Mouse (Mus musculus) heart, embryonic 12.5 days (tissue): ENCODE data around the gene Ppdpf. TPM values are rescaled to one million over a fixed set of nuclear protein-coding genes. Genes with fewer than 3 reads are reported as not detected.

Experiments
- ATAC-seq: fragments of 200-750 bp; cut with Nextera tagmentation; 2 replicates; pipeline ENCODE4 v1.8.0; 2017; ENCODE audit warnings: moderate TSS enrichment, moderate library complexity; ENCODE audit not compliant: insufficient number of reproducible peaks, low FRiP score
- H3K27ac ChIP-seq: fragments of 300-500 bp; sonication (generic); 2 replicates; pipeline ENCODE4 v1.5.1; 2016; ENCODE audit warnings: mild to moderate bottlenecking, moderate library complexity; ENCODE audit not compliant: poor library complexity, severe bottlenecking
- H3K27me3 ChIP-seq: fragments of 300-500 bp; sonication (generic); replicated peaks from 2 replicates; pipeline ENCODE4 v1.6.1; 2016; ENCODE audit warnings: mild to moderate bottlenecking, moderate library complexity
- H3K36me3 ChIP-seq: fragments of 300-500 bp; sonication (generic); 2 replicates; pipeline ENCODE4 v1.6.1; 2016; ENCODE audit warnings: mild to moderate bottlenecking, moderate library complexity
- H3K4me1 ChIP-seq: fragments of 300-500 bp; sonication (generic); replicated peaks from 2 replicates; pipeline ENCODE4 v1.6.1; 2016; ENCODE audit warnings: mild to moderate bottlenecking
- H3K4me2 ChIP-seq: fragments of 300-500 bp; sonication (generic); 2 replicates; pipeline ENCODE4 v1.6.1; 2016; ENCODE audit warnings: mild to moderate bottlenecking, moderate library complexity
- H3K4me3 ChIP-seq: fragments of 300-500 bp; sonication (generic); 2 replicates; pipeline ENCODE4 v1.5.1; 2016; ENCODE audit warnings: mild to moderate bottlenecking
- H3K9ac ChIP-seq: fragments of 300-500 bp; sonication (generic); 2 replicates; pipeline ENCODE4 v1.6.1; 2016; ENCODE audit warnings: mild to moderate bottlenecking, moderate library complexity
- H3K9me3 ChIP-seq: fragments of 300-500 bp; sonication (generic); replicated peaks from 2 replicates; pipeline ENCODE4 v1.6.1; 2016; ENCODE audit warnings: mild to moderate bottlenecking, moderate library complexity
- WGBS: fragments of 180-500 bp; shearing (Covaris S2); methylation state at CpG from one replicate; pipeline ENCODE4 v1.1.7; 2016; 5-methylcytosine and 5-hydroxymethylcytosine counted together
- polyA plus RNA-seq: library from polyadenylated mRNA; unstranded; fragments of >200 nt; fragmentation: Nextera tagmentation; extraction: Ambion mirVana; gene quantifications from 2 replicates; pipeline ENCODE4 v1.2.1, GENCODE M21; 2016

Ppdpf gene
- polyA plus RNA-seq, 1 experiment from 2014 or later = 174 TPM

DNA sequence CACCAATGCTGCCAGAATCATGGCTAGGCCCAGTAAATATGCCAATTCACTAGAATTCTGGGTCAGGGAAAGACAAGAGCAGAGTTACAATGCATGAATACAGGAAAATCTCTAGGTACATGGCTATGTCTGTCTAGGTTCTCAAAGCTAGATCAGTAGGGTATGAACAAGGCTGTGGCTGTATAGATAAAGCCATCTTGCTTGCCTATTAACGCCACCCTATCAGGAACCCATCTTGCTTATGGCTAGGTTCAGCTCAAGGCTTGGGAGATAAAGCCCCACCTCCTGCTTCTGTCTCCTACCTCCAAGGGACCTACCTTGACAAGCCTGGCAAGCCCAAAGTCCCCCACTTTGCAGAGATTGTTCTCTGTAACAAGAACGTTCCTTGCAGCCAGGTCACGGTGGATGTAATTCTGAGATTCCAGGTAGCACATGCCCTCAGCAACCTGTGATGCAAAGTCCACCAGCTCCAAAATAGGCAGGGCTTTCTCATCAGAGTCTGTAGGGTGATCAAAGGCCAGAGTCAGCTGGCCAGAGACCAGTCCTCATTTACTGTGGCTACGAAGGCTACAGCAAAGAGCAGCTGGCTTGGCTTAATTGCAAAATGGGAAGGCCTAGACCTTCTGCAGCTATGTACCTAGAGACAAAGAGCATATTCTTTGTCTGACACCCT, 9.7 kb downstream of the Ppdpf start:
- ATAC-seq = no peak
- H3K36me3 ChIP-seq = no peaks in the 10 kb centered on the region
- no peak overlapping the region for H3K4me3 ChIP-seq
- peaks cover 25% of the 10 kb centered on the region for H3K27me3 ChIP-seq
- H3K4me1 ChIP-seq = no peaks in the 10 kb centered on the region
- no peaks in the 10 kb centered on the region for H3K9me3 ChIP-seq
- 78% methylated on average over 4 of the region's 4 CpGs for WGBS
- H3K4me2 ChIP-seq = no peak overlapping the region
- no peak overlapping the region for H3K9ac ChIP-seq
- H3K27ac ChIP-seq = no peak overlapping the region

DNA sequence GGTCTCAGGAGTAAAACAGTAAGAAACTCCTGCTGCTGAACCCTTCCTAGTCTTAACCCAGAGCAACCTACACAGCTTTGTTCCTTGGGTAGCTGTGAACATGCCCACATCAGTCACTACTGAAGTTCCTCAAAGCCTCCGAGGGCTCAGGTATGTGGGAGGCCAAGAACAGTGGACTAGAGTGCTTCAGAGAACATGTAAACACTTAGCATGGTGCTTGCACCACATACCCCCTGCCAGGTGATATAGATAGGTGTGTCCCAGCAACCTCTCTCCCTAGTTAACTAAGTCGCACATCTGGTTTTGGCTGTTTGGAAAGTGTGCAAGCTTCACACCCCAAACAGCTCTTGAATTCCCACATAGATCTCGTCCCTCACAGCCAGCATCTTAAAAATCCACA, 14.6 kb downstream of the Ppdpf start:
- ATAC-seq = no peak
- Histone ChIP-seq H3K9me3 (no peaks in the 10 kb centered on the region), H3K4me1 (no peaks in the 10 kb centered on the region), H3K9ac (no peak overlapping the region), H3K27me3 (peaks cover 35% of the 10 kb centered on the region), H3K4me3 (no peak overlapping the region), H3K4me2 (no peak overlapping the region), H3K27ac (no peak overlapping the region), H3K36me3 (no peaks in the 10 kb centered on the region)
- 59% methylated on average over 3 of the region's 3 CpGs for WGBS

- peaks cover 35% of the 10 kb centered on the region for H3K27me3 ChIP-seq
Observed at GRCm38 (mm10) chr2:181202422-181202821, 15.4 kb downstream of the Ppdpf start, which contains the start of gene Ptk6. Gene Ptk6 (minus strand): TSS chr2:181202789.

DNA sequence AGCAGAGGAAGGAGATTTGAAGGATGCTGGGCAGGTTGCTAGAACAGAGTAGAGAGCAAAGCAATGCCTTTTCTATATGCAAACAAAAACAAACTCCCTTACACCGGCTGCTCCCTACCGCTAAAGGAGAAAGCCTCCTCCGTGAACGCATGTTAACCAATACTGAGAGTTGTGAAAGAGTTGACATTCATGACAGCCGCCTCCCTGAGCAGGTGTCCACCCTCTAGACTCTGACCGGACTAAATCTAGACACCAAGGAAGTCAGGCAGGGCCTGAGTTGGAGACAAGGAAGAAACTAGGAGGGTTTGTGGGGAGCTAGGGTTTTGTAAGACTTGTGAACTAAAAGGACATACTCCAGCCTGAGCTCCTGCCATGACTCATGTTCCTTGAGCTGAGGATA, 15.8 kb downstream of the Ppdpf start:
- H3K9me3 ChIP-seq = no peaks in the 10 kb centered on the region
- H3K4me2 ChIP-seq = no peak overlapping the region
- H3K27ac ChIP-seq = no peak overlapping the region
- peaks cover 39% of the 10 kb centered on the region for H3K27me3 ChIP-seq
- H3K4me3 ChIP-seq = no peak overlapping the region
- H3K4me1 ChIP-seq = no peaks in the 10 kb centered on the region
- H3K9ac ChIP-seq = no peak overlapping the region
- no peaks in the 10 kb centered on the region for H3K36me3 ChIP-seq
- WGBS = 75% methylated on average over 6 of the region's 6 CpGs
- no peak for ATAC-seq

More at GRCm38 (mm10) chr2:181202422-181202821, 15.4 kb downstream of the Ppdpf start, which contains the start of gene Ptk6:
- H3K36me3 ChIP-seq = no peaks in the 10 kb centered on the region
- no peaks in the 10 kb centered on the region for H3K9me3 ChIP-seq
- no peak for ATAC-seq
- 85% methylated on average over 3 of the region's 3 CpGs for WGBS
- H3K4me1 ChIP-seq = no peaks in the 10 kb centered on the region
- H3K27ac ChIP-seq = no peak within 1 kb of the TSS
- H3K9ac ChIP-seq = no peak within 1 kb of the TSS
- no peak within 1 kb of the TSS for H3K4me2 ChIP-seq
- H3K4me3 ChIP-seq = no peak within 1 kb of the TSS

- H3K9ac ChIP-seq = no peak overlapping the region
- H3K27me3 ChIP-seq = peaks cover 48% of the 10 kb centered on the region
- no peak overlapping the region for H3K4me2 ChIP-seq
- H3K36me3 ChIP-seq = no peaks in the 10 kb centered on the region
- 0 out of 2 replicates have a peak, but pooled peaks have one; percentile 16 for ATAC-seq
- WGBS = 66% methylated on average over 5 of the region's 5 CpGs
- H3K27ac ChIP-seq = no peak overlapping the region
- H3K4me3 ChIP-seq = no peak overlapping the region
- no peaks in the 10 kb centered on the region for H3K4me1 ChIP-seq
- no peaks in the 10 kb centered on the region for H3K9me3 ChIP-seq
Observed at GRCm38 (mm10) chr2:181205678-181206077, 18.6 kb downstream of the Ppdpf start.

DNA sequence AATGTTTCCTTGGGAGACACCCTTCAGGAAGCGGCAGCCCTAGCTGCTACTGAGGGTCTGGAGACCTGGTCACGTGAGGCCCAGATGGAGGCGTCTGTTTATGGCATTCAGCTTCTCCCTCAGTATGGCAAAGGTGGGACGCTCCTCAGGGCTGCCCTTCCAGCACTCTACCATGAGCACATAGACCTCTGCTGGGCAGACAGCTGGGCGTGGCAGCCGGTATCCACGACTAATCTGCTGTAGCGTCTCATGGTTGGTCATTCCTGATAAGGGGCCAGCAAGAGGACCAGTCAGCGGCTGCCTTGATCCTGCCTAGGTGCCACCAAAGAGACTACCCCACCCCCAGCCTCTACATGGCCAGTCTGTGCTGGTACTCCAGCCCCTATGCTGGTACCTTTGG, 19.1 kb downstream of the Ppdpf start:
- peak; percentile 57; the same call in 1 of the 2 replicates for ATAC-seq
- Histone ChIP-seq H3K27ac (no peak overlapping the region), H3K27me3 (peaks cover 50% of the 10 kb centered on the region), H3K9ac (no peak overlapping the region), H3K4me3 (no peak overlapping the region), H3K4me2 (no peak overlapping the region), H3K36me3 (no peaks in the 10 kb centered on the region), H3K9me3 (no peaks in the 10 kb centered on the region), H3K4me1 (no peaks in the 10 kb centered on the region)
- WGBS = 56% methylated on average over 9 of the region's 9 CpGs

- Histone ChIP-seq H3K27ac (no peak overlapping the region), H3K4me3 (peak overlapping the region; percentile 31), H3K4me1 (peaks cover 4% of the 10 kb centered on the region; the same call in 1 of the 2 replicates), H3K27me3 (peaks cover 70% of the 10 kb centered on the region), H3K36me3 (no peaks in the 10 kb centered on the region), H3K9me3 (no peaks in the 10 kb centered on the region), H3K9ac (no peak overlapping the region), H3K4me2 (peak overlapping the region; percentile 61)
- WGBS = 3% methylated on average over 34 of the region's 34 CpGs
- peak; percentile 25; the same call in 1 of the 2 replicates for ATAC-seq
Observed at GRCm38 (mm10) chr2:181212389-181213020, 25.5 kb downstream of the Ppdpf start.

DNA sequence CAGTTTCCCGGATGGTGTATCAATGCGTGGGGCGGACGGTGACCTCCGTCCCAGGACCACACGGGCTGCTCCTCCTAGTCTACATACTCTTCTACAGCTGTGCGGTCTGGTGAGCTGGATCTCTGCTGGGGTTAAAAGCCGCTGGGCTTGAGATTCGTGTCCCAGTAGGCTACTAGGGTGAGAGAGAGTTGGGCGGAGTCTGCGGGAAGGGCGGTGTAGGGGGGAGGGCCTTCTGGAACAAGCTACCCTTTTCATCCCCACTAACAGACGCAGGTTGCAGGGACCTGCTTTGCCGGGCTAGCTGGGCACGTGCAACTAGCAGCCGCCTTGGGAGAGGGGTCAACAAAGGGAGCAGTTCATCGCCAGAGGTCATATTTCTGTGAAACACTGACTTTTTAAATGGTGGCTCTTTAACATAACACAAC, 26.0 kb downstream of the Ppdpf start, which contains the start of gene Srms:
Srms (minus strand) TSS at position 165 of the 425 bp plus-strand sequence.
- Histone ChIP-seq H3K36me3 (no peaks in the 10 kb centered on the region), H3K9me3 (no peaks in the 10 kb centered on the region), H3K4me3 (peak within 1 kb of the TSS; percentile 31), H3K4me2 (peak within 1 kb of the TSS; percentile 61), H3K27me3 (peaks cover 65% of the 10 kb centered on the region), H3K9ac (no peak within 1 kb of the TSS), H3K27ac (no peak within 1 kb of the TSS), H3K4me1 (peaks cover 4% of the 10 kb centered on the region; the same call in 1 of the 2 replicates)
- WGBS = 2% methylated on average over 17 of the region's 17 CpGs
- ATAC-seq = peak; percentile 53; the same call in 1 of the 2 replicates

DNA sequence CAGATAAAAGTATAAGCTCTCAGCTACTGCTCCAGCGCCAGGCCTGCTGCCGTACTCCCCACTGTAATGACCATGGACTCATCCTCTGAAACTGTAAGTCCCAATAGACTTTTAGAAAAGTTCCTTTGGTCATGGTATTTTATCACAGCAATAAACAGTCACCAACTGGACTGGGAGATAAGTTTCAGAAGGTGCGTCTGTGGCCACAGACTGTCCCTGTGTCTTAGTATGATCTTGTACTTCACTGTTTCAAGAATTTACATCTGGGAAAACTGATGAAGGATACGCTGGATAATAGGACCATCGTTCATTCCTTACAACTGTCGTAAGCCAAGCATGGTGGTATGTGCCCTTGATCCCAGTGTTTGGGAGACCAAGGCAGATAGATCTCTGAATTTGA, 29.0 kb downstream of the Ppdpf start:
- no peak overlapping the region for H3K4me3 ChIP-seq
- 79% methylated on average over 6 of the region's 6 CpGs for WGBS
- no peak overlapping the region for H3K27ac ChIP-seq
- no peaks in the 10 kb centered on the region for H3K36me3 ChIP-seq
- peaks cover 58% of the 10 kb centered on the region for H3K27me3 ChIP-seq
- no peak overlapping the region for H3K9ac ChIP-seq
- ATAC-seq = no peak
- H3K4me1 ChIP-seq = peaks cover 20% of the 10 kb centered on the region
- no peak overlapping the region for H3K4me2 ChIP-seq
- H3K9me3 ChIP-seq = no peaks in the 10 kb centered on the region

DNA sequence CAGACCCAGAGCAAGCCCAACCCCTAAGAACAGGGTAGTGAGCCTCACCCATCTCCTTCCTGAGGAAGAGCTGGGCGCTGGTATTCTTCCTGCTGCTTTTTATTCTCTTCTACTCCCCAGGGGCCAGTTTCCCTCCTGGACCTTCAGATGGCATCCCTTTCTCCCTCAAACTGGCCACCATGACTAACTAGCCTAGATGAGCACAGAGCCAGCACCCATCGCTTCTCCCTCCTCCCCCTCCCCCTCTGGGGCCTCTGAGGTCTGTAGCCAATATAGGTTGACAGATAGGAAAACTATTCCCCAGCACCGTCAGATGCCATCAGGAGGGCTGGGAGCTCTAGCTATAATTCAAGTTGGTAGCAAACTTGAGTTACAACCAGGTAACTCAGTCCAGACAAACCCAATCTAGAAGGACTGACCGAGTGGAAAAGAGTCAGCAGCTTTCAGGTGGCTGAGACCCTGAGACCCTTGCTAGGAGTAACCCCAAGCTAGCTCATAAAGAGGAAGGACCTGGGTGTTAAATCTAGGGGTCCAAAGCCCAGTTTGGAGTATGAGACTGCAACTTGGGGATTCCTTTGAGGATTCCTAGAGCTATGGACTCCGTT, 31.9 kb downstream of the Ppdpf start:
- H3K27ac ChIP-seq = no peak overlapping the region

More for the DNA sequence above, 31.9 kb downstream of the Ppdpf start:
- Histone ChIP-seq H3K36me3 (no peaks in the 10 kb centered on the region), H3K9me3 (no peaks in the 10 kb centered on the region), H3K4me2 (no peak overlapping the region), H3K4me1 (peaks cover 16% of the 10 kb centered on the region), H3K9ac (no peak overlapping the region), H3K4me3 (no peak overlapping the region), H3K27me3 (peaks cover 30% of the 10 kb centered on the region)
- no peak for ATAC-seq
- 52% methylated on average over 5 of the region's 5 CpGs for WGBS
